Mouse (Mus musculus) frontal cortex, adult (tissue): Measurements from ENCODE around the gene BC048562.

Source experiments
- ATAC-seq: cut with Nextera tagmentation; 2 replicates; pipeline ENCODE4 v1.9.2; 2017; ENCODE audit warnings: mild to moderate bottlenecking, moderate library complexity, mixed read lengths; ENCODE audit not compliant: low TSS enrichment

The BC048562 gene

DNA sequence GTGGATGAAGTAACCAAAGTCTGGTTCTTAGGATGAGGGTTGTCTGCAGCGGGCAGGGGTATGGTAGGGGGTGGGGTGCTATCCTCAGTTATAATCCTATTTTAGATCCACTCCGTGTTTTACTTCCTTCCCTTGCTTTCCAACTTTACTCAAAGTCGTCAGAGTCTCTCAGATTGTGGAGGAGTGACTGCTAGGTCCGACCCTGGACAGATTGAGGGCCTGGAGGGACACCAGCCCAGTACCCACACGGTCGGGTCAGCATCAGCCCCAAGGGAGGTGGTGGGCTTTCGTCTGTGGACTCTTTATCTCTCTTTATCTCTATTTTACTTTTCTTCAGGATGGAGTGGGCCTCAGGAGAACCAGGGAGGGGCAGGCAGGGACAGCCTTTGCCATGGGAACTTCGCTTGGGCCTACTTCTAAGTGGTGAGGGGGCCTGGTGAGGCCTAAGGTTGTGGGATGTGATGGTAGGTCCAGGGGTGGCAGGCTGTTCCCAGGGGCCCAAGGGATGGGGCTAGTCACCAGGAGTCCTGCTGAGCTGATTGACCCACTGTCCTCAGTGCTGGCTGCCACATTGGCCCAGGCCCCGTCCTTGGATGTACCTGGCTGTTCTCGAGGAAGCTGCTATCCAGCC lies 43.6 kb downstream of the BC048562 start, which contains the start of gene Lamb2:
Gene Lamb2, plus strand, starts transcription at position 16 of the 631 bp plus-strand sequence.
- no peak for ATAC-seq

DNA sequence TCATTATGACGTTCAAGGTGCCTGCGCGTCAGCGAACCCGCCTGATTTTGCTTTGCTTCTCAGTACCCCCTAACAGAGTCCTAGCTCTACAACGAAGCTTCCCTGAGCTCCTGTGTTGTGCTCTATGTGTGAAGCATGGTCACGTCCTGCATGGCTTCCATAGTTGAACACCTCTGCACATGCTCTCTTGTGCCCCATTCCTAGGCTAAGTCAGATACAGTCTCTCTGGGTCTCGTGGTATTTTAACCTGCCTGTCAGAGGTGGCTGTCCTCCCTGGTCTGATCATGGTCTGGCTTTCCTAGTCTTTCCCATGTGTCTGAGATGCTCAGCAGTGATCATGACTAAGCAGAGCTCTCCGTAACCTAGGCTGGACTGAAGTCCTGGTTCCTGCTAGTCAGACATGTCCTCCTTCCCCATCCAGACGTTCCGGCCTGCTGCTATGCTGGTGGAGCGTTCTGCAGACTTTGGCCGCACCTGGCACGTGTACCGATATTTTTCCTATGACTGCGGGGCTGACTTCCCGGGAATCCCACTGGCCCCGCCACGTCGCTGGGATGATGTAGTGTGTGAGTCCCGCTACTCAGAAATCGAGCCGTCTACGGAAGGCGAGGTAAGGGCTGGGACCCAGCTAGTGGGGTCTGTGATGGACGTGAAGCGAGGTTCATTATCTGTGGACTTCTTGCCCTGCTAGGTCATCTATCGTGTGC lies 44.7 kb downstream of the BC048562 start:
- no peak for ATAC-seq

DNA sequence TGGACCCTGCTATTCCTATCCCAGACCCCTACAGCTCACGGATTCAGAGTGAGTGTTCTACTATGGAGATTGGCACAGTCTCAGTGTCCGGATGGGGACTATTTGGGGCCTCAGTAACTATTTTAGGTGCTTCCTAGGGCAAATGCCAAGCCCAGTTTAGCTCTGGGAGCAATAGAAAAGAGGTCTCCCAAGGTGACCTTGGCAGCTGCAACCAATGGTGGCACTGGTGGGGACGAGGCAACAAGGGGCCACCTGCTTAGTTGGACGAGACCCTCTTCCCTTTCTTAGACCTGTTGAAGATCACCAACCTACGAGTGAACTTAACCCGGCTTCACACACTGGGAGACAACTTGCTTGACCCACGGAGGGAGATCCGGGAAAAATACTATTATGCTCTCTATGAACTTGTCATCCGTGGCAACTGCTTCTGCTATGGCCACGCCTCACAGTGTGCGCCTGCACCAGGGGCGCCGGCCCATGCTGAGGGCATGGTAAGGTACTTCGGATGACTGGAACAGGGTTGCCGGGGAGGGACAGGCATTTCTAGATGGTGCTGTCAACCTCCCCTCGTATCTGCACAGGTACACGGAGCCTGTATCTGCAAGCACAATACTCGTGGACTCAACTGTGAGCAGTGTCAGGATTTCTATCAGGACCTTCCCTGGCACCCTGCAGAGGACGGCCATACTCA lies 45.4 kb downstream of the BC048562 start:
- no peak for ATAC-seq

DNA sequence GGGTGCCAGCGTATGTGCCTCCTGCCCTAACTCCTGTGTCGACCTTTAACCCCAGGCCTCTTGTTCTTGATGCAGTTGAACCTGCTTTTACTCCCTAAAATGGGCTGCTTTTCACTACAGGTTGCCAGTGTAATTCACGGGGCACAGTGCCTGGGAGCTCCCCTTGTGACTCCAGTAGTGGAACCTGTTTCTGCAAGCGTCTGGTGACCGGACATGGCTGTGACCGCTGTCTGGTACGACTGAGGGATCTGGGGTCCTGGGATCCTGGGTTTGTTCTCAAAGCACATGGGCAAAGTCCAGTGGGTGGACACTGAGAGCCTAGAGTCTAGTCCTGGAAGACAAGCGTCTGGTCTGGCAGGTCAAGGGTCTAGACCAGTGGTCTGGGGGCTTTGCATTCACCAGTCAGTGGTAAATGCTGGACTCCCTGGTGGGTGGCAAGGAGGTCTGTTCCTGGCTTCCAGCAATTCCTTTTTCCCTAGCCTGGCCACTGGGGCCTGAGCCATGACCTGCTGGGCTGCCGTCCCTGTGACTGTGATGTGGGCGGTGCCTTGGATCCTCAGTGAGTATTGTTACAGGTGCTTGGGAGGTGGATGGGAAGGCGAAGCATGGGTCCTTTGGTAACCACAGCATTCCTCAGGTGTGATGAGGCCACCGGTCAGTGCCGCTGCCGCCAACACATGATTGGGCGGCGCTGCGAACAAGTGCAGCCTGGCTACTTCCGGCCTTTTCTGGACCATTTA lies 46.9 kb downstream of the BC048562 start:
- no peak for ATAC-seq

DNA sequence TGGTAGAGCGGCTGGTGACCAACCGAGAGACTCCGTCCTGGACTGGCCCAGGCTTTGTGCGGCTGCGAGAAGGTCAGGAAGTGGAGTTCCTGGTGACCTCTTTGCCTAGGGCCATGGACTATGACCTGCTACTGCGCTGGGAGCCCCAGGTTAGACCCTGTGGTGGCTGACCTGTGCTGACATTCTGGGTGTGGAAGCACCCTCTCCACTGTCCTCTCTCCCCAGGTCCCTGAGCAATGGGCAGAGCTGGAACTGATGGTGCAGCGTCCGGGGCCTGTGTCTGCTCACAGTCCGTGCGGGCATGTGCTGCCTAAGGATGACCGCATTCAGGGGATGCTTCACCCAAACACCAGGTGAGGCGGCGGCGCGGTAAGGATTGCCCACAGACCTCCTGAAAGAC lies 47.7 kb downstream of the BC048562 start:
- no peak for ATAC-seq

DNA sequence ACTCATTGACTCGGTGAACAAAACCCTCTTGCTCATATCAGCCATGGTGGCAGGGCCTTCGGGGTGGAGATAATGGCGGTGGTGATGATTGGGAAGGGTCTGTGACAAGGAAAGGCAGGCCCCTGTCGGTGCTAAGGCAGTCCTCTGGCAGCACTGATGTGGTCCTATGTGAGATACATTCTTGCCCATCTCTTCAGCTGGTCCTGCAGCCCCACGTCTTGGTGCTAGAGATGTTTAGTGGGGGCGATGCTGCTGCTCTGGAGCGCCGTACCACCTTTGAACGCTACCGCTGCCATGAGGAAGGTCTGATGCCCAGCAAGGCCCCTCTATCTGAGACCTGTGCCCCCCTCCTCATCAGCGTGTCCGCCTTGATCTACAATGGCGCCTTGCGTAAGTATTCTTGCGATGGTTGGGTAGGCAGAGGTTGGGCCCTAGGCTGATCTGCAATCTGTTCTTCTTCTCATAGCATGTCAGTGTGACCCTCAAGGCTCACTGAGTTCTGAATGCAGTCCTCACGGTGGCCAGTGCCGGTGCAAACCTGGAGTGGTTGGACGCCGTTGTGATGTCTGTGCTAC lies 49.1 kb downstream of the BC048562 start:
- ATAC-seq: no peak

DNA sequence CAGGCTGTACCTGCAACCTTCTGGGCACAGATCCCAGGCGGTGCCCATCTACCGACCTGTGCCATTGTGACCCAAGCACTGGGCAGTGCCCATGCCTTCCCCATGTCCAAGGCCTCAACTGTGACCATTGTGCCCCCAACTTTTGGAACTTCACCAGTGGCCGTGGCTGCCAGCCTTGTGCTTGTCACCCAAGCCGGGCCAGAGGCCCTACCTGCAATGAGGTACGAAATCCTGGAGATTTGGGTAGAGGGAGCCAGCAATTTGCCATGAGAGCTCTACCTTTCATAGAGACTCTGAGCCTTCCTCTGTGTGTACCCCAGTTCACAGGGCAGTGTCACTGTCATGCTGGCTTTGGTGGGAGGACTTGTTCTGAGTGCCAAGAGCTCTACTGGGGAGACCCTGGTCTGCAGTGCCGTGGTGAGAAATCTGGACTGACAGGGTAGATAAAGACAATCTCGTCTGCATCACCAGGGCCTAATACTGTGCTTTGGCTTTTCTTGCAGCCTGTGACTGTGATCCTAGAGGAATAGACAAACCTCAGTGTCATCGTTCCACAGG lies 50.8 kb downstream of the BC048562 start:
- ATAC-seq: no peak

DNA sequence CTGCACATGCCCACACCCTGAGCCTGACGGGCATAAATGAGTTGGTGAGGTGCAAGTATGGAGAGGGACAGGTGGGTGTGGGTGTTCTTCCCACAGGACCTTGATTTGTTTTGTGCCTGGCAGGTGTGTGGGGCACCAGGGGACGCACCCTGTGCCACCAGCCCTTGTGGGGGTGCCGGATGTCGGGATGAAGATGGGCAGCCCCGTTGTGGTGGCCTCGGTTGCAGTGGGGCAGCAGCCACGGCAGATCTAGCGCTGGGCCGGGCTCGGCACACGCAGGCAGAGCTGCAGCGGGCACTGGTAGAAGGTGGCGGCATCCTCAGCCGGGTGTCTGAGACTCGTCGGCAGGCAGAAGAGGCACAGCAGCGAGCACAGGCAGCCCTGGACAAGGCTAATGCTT lies 52.1 kb downstream of the BC048562 start:
- no peak for ATAC-seq

DNA sequence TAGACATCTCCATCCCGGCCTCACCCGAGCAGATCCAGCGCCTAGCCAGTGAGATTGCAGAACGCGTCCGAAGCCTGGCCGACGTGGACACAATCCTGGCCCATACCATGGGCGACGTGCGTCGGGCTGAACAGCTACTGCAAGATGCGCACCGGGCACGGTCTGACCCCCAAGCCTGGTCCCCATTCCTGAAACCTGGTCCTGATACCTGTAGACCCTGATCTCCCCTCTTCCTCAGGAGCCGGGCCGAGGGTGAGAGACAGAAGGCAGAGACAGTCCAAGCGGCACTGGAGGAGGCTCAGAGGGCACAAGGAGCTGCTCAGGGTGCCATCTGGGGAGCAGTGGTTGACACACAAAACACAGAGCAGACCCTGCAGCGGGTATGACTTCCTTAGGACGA lies 52.9 kb downstream of the BC048562 start:
- ATAC-seq: no peak

DNA sequence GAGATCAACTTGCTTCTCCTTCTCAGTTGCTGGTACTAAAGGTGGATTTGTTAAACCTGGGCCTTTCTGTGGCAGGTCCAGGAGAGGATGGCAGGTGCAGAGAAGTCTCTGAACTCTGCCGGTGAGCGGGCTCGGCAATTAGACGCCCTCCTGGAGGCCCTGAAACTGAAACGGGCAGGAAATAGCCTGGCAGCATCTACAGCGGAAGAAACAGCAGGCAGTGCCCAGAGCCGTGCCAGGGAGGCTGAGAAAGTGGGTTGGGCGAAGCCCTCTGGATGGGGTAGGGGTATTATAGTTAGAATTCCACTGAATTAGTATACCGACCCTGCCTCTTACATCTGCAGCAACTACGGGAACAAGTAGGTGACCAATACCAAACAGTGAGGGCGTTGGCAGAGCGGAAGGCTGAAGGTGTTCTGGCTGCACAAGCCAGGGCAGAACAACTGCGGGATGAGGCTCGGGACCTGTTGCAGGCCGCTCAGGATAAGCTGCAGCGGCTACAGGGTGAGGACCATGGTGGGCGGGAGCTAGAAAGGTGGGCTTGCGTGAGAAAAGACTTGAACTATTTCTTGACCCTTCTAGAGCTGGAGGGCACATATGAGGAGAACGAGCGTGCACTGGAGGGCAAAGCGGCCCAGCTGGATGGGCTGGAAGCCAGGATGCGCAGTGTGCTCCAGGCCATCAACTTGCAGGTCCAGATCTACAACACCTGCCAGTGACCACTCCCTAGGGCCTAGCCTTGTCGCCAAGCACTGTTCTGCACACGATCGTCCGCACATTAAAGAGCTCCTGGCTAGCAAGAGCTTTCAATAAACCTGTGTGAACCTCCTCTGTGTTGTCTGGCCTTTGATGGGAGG lies 53.6 kb downstream of the BC048562 start:
- 0 out of 2 replicates have a peak, but pooled peaks have one; percentile 15 for ATAC-seq

DNA sequence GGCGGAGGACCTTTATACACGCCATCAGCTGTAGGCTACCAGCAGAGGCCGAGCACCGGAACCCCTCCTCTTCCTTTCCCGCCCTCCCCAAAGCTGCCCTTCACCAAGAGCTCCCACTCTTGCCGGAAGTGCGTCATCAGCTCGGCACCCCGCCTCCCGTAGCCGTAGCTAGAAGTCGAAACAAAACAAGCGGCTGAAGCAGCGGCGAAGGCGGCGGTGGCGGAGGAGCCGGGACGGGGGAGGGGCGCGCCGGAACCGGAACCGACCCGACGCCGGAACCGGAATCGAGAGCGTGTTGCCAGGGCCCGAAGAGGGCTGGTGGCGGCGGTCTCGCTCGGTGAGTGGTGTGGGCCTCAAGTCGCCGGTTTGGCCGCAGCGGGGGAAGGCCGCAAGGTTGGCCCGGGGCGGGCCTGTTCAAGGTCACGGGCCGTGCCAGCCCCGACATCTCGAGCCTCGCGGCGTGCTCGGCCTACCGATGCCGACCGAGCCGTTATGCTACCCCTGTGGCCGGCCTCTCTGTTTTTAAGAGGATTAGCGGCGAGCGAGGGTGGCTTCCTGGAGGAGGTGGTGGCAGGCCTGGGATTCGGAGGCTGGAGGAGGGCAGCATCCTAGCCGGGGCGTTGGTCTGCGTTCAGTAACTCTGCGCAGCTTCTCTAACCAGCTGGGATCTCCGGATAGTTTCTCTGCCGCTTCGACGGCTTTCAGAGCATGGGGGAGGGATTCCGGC lies 54.4 kb downstream of the BC048562 start, which contains the start of gene Usp19:
Gene Usp19, plus strand, starts transcription at position 44 of the 727 bp plus-strand sequence.
- ATAC-seq: peak; percentile 93

DNA sequence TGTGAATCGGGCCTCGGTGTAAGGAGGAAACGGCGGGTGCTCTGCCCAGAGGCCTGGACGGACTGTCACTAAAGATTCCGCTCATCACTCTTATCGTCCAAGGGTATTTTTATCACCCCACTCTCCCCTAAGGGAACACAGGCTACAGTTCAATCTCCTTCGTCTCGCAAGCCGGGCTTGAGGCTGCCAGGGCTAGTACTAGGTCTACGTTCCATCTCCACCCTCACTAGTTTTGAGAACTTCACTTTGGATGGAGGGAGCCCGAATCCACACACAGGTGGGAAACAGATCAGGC lies 55.0 kb downstream of the BC048562 start:
- no peak for ATAC-seq

DNA sequence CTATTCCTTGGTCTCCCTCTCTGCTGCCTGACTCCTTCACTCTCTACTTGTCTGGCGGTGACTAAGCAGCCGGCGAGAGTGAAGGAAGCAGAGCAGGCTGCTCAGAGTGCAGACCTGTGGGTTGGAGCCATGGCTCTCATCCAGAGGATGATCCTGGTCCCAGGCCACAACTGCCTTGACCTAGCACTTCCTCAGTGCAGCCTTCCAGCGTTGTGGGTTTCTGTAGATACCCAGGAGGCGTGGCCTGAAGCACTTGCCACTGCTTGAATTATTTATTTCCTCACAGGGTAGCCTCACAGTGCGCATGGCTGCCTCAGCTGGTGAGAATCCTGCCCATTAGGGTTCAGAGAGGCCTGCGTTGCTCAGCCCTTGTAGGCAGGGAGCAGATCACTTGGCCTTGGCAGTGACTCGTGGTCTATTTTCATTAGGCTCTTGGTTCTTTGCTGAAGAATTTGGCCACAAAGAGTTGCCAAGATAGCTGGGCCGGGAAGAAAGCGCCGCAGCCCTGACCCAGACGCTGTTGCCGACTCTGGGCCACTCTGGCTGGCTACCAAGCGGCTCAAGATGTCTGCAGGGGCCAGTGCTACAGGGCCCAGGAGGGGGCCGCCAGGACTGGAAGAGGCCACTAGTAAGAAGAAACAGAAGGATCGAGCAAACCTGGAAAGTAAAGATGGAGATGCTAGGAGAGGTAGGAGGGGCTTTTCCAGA lies 55.9 kb downstream of the BC048562 start:
- no peak for ATAC-seq

DNA sequence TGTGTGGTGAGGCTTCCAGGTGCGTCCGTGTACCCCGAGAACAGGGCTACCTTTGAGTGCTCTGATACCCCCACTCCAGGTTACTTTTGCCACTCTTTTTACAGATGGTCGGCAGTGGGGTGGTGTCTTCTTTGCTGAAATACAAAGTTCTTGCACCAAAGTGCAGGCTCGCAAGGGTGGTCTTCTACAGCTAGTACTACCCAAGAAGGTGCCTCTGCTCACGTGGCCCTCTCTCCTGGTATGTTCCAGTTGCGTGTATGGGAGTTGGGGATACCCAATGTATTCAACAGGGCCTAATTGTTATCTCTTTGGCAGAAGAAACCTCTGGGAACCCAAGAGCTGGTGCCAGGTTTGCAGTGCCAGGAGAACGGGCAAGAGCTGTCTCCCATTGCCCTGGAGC lies 57.0 kb downstream of the BC048562 start:
- ATAC-seq: no peak

DNA sequence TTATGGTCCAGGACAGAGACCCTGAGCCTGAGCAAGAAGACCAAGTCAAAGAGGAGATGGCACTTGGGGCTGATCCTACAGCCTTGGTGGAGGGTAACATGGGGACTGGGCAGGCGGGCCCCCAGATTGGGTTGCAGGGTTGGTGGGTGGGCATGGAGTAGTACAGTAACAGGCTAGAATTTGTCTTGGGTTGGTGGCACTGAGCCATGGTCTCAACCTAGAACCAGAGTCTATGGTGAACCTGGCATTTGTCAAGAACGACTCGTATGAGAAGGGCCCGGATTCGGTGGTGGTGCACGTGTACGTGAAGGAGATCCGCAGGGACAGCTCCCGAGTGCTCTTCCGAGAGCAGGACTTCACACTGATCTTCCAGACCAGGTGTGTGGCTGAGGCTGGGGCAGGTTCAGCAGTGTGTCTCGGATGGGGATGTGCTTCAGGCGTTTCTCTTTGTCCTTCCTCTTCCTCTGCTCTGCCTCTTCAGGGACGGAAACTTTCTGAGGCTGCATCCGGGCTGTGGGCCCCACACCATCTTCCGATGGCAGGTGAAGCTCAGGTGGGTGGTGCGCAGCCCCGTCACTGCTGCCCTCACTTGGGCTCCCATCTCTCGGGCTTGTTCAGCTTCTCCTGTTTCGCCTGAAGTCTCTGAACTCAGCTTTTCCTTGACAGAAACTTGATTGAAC lies 58.0 kb downstream of the BC048562 start:
- no peak for ATAC-seq

DNA sequence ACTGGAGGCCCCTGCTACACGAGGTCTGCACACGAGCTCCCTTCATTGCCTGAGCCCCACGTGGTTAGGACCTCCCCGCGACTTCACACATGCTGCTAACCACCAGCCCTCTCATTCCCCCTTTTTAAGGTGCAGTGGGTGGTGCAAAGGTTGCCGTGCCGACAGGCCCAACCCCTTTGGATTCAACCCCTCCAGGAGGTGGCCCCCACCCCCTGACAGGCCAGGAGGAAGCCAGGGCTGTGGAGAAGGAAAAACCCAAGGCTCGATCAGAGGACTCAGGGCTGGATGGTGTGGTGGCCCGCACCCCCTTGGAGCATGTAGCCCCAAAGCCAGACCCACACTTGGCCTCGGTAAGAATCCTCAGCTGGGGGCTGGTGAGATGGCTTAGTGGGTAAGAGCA lies 58.6 kb downstream of the BC048562 start:
- ATAC-seq: no peak
